Mouse (Mus musculus) myocyte (in vitro differentiated cells): ENCODE data around the gene Fam89b.

Source experiments
- POLR2A ChIP-seq: IDR thresholded peaks from one replicate; pipeline ENCODE4 v1.6.1; 2011; ENCODE audit warnings: low read depth, mild to moderate bottlenecking, control low read depth, moderate library complexity; ENCODE audit not compliant: insufficient read length
- POLR2AphosphoS2 ChIP-seq: IDR thresholded peaks from one replicate; pipeline ENCODE4 v1.6.1; 2011; ENCODE audit warnings: low read depth, control low read depth; ENCODE audit not compliant: insufficient read length
- TCF12 ChIP-seq: IDR thresholded peaks from one replicate; pipeline ENCODE4 v1.6.1; 2011; ENCODE audit warnings: mild to moderate bottlenecking, control low read depth; ENCODE audit not compliant: poor library complexity, insufficient read depth, severe bottlenecking
- TCF3 ChIP-seq: IDR thresholded peaks from one replicate; pipeline ENCODE4 v1.6.1; 2011; ENCODE audit warnings: low read depth, control low read depth; ENCODE audit not compliant: insufficient read length
- USF1 ChIP-seq: IDR thresholded peaks from one replicate; pipeline ENCODE4 v1.6.1; 2011; ENCODE audit warnings: low read depth, mild to moderate bottlenecking, control low read depth, moderate library complexity

DNA sequence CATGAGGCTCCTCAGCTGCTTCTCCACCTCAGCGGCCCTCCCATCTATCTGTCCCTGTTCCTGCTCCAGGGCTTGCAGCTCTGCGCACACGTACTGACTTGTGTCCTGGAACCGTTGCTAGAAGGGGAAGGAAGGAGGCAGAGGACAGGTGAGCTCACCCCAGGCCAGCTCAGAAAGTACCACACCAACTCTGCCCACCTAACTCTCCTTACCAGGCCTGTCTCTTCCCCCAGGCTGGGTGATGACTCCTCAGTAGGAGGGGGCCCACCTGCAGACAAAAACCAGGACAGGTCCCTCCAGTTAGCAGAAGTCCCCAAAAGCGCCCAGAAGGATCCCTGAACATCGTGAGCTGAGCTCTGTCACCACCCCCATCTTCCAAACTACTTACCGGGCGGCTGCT, 18.9 kb downstream of the Fam89b start:
- no peak for TF ChIP-seq TCF3
- no peak for TF ChIP-seq POLR2AphosphoS2
- no peak for TF ChIP-seq TCF12
- TF ChIP-seq POLR2A = no peak
- TF ChIP-seq USF1 = no peak
